Mouse (Mus musculus) right cerebral cortex, adult 18-20 months (tissue): ENCODE results near the gene Hsdl2.

Source experiments
- DNase-seq: peaks from one replicate; pipeline ENCODE4 v3.0.0; 2022; ENCODE audit warnings: mixed read lengths

Hsdl2 gene

DNA sequence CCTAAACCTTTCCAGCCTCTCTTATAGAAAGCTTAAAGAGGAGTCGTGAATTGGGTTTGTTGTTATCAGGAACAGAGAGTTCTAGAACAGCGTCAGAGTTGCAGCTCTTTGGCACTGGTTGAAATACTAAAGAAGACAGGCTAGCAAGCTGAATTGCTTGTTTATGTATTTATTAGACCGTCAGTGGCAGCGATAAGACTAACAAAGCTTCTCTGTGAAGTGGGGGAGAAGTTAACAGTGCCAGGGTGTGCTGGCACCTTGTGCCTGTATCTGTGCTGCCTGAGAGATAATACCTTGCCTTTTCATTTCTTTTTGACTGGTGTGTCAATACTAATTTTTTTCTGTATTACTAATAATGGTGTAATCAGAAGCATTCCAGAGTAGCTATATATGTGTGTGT lies 46.9 kb downstream of the Hsdl2 start:
- no peak for DNase-seq

DNA sequence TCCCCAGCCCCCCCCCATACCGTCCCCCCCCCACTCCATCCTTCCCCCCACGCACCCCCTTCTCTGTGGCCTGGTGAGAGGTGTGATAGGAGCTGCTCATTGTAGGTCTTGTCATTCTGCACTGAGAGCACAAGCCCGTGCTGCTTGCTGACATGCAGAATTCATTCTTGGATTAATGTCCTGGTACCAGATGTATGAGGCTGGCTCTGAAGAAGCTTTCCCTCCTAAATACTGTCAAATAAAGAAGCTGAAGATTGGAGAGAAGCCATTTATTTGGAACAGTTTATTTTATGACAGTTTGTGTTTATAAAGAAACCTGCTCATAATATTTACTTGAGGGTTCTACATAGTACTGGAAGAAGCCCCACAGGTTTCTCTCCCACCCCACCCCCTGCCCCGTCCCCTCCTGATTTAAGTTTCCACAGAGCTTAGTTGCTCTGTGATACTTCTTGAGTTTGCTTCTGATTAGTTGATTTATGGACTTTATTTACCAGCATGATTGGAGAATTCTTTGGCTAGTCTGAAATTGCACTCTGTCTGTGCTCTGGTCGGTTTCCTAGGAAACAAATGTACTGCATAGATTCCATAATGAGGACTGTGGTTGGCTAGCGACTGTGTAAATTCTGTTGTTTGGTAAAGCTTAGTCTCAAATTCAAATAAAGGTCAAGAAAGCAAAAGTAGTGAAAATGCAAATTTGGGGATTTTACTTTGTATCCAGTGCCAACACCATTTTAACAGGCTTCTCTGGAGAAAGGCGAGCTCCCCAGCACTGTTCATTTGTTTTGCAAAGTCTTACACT lies 47.9 kb downstream of the Hsdl2 start:
- no peak for DNase-seq

GRCm38 (mm10) chr4:59630122-59630521 lies 48.8 kb downstream of the Hsdl2 start:
- DNase-seq: no peak

GRCm38 (mm10) chr4:59634532-59634931 lies 53.2 kb downstream of the Hsdl2 start:
- DNase-seq: no peak

- DNase-seq: no peak
Measured at GRCm38 (mm10) chr4:59639163-59639562, 57.8 kb downstream of the Hsdl2 start.

DNA sequence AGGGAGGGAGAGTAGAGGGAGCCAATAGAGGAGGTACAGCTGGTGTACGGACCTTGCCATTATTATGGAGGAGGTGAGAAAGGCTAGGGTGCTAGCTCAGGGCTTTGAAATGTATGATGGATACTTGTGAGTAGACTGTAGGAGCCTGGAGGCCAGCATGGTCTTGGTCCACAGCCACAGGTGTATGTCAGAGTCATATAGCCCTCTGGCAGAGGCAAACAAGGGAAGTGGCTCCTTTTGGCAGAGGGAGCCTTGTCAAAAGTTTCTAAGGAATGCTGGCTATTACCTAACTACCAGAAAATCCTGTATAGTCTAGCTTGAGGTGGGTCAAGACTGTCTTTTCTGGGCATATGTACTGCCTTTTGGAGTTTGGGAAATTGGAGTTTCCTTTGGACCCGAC lies 59.4 kb downstream of the Hsdl2 start:
- no peak for DNase-seq

DNA sequence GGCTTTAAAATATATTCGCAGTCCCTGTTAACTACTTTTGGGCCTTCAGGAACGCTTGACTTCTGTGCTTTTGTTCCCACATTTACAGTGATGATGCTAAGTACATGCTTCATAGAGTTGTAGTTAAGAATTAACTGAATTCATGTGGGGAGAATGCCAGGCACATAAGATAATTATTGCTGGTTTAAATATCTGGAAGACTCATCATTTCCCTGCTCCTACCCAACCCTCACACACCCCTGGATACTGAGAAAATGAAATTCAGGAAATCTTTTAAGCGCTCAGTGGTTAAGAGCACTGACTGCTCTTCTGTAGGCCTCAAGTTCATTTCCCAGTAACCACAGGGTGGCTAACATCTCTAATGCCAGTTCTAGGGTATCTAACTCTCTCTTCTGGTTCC lies 60.7 kb downstream of the Hsdl2 start:
- DNase-seq: no peak

GRCm38 (mm10) chr4:59642657-59643056 lies 61.3 kb downstream of the Hsdl2 start:
- DNase-seq: no peak

DNA sequence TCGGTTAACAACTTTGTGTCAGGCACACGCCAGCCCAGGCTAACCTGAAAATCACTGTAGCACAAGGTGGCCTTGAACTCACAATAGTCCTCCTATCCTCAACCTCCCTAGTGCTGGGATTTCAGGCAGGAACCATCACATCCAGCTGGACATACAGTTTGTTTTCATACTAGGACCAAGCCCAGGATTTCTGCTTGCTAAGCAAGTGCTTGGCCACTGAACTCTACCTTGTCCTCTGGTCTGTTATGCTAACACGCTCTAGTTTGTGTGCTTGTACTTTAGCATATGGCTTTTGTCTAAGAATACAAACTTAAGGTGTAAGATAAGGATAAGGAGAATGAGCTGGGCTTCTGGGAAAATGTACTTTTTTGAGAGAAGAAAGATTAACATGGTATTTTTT lies 63.1 kb downstream of the Hsdl2 start:
- no peak for DNase-seq

GRCm38 (mm10) chr4:59644992-59645391 lies 63.6 kb downstream of the Hsdl2 start:
- no peak for DNase-seq

DNA sequence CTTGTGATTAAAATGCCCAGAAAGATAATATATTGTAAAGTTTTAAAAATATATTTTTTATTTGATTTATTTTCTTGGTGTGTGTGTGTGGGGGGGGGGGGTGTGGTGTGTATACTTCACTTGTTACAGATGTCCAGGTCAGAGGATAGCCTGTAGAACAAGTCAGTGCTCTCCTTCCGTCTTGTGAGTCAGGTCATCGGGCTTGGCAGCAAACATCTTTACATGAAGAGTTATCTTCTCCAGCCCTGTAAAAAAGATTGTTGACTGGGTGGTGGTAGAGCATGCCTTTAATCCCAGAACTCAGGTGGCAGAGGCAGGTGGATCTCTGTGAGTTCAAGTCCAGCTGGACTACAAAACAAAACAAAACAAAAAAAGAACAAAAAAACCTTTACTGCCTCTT lies 64.2 kb downstream of the Hsdl2 start:
- no peak for DNase-seq

GRCm38 (mm10) chr4:59646020-59646696 lies 64.8 kb downstream of the Hsdl2 start:
- no peak for DNase-seq

DNA sequence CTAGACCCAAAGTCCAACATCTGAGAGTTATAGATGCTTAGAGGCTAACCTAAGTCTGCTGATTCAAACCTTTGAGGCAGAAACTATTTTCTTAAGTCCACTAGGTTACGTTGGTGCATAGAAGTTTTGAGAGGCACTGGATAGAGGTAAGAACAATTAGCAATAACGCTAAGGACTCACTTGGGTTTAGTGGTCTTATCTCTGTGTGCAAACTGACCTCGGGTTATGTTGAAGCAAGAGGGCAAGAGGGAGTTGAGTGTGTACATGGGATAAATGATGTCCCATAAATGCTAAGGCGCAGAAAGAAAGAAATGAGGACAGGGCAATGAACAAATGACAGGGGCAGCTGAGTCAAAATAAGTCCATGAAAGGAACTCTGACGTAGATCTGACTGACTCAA lies 67.8 kb downstream of the Hsdl2 start:
- no peak for DNase-seq

GRCm38 (mm10) chr4:59652166-59652681 lies 70.9 kb downstream of the Hsdl2 start:
- no peak for DNase-seq

DNA sequence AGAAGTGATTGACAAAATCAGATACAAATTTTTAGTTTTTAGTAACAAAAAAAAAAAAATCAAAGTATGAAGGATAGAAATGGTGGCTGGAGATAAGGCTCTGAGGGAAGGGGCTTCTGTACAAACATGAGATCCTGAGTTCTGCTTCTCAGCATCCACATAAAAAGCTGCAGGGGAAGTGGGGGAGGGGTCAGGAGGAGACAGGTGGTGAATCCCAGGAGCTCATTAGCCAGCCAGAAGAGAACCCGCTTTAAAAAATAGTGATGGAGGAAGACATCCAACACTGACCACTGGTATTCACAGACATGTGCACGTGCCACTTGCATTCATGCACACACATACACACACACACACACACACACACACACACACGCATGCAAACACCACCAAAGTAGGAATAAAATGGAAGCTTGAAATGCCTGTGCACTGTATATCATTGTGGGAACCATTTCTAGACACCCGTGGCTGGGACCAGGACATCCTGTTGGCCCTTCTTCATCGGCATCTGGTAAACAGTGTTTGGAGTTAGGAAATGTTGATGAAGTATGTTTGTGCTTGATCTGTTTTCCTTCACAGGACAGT lies 74.8 kb downstream of the Hsdl2 start:
- no peak for DNase-seq

- no peak for DNase-seq
Measured at GRCm38 (mm10) chr4:59662163-59662562, 80.8 kb downstream of the Hsdl2 start.

- no peak for DNase-seq
Measured at GRCm38 (mm10) chr4:59663451-59663850, 82.1 kb downstream of the Hsdl2 start.

- DNase-seq: peak; percentile 7
Measured at GRCm38 (mm10) chr4:59666550-59667317, 85.4 kb downstream of the Hsdl2 start.

DNA sequence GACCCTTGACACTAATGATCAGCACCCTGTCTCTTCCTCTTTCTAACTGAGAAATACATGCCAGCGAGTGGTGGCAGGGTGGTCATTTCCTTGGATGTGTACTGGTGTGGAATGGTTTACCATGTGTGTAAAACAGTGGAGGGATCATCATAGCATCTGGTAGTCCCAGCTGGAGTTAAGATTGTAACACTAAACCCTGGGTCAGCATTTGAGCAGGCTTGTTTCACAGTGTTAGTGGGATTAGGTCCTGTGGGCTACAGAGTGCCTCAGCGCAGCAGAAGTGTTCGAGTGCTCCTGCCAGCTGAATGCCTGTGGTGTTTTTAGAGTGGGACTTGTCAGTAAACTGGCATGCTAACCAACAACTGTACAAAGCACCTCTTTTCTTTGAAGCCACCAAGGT lies 86.7 kb downstream of the Hsdl2 start:
- DNase-seq: no peak
